Mouse (Mus musculus): Measurements from ENCODE around the gene Clpx. TPM values are rescaled to one million over a fixed set of nuclear protein-coding genes. Genes with fewer than 3 reads are reported as not detected.

The Clpx gene
- total and polyA plus RNA-seq, 3 experiments = 32.4 to 38.8 TPM; not detected in 1

GRCm38 (mm10) chr9:65333958-65334357, 39.9 kb downstream of the Clpx start (continued):
- no peak for TF ChIP-seq UBTF (IDR thresholded peaks at IDR 0.05; ENCODE audit: borderline replicate concordance, insufficient read depth, low read depth, low read length)
- no peak for TF ChIP-seq EP300 (IDR thresholded peaks at IDR 0.05; ENCODE audit: low read depth in 1 of 2, low read length in 2 of 2)
- TF ChIP-seq TAL1 (IDR thresholded peaks at IDR 0.05; ENCODE audit: low read length) = no peak

- no peak for DNase-seq (ENCODE audit: low read depth, low spot score)
- H3K4me3 ChIP-seq (ENCODE audit: control insufficient read depth in 1 of 2, insufficient read depth in 1 of 2, low read depth in 2 of 2, low read length in 2 of 2) = no peak overlapping the region
- H3K27me3 ChIP-seq (ENCODE audit: control insufficient read depth in 1 of 2, insufficient read depth in 2 of 2, low read length in 2 of 2) = no peaks in the 10 kb centered on the region
- no peaks in the 10 kb centered on the region for H3K4me1 ChIP-seq (ENCODE audit: control insufficient read depth in 1 of 2, insufficient read depth in 2 of 2, low read length in 2 of 2)
- H3K79me2 ChIP-seq (ENCODE audit: control insufficient read depth, insufficient read depth, low read length, poor library complexity) = no peaks in the 10 kb centered on the region
- TF ChIP-seq TBP (IDR thresholded peaks at IDR 0.05; ENCODE audit: low read depth, low read length) (no peak), CTCF (IDR thresholded peaks at IDR 0.05 in 2 of 3, conservative IDR thresholded peaks at IDR 0.05 in 1 of 3; ENCODE audit: control insufficient read depth in 1 of 3, insufficient read depth in 1 of 3, low read depth in 2 of 3, low read length in 3 of 3, poor library complexity in 1 of 3, severe bottlenecking in 1 of 3) (no peak), RCOR1 (IDR thresholded peaks at IDR 0.05; ENCODE audit: low read depth, low read length) (no peak), ELF1 (IDR thresholded peaks at IDR 0.05; ENCODE audit: low read depth, low read length) (no peak), POLR2AphosphoS2 (IDR thresholded peaks at IDR 0.05; ENCODE audit: low read length) (no peak), MYC (IDR thresholded peaks at IDR 0.05; ENCODE audit: low read depth, low read length) (no peak), USF2 (IDR thresholded peaks at IDR 0.05; ENCODE audit: borderline replicate concordance in 1 of 2, insufficient read depth in 1 of 2, low read depth in 1 of 2, low read length in 2 of 2) (no peak)
- no peaks in the 10 kb centered on the region for H3K9me3 ChIP-seq (replicated peaks; ENCODE audit: insufficient read depth, low read length)
- no peak overlapping the region for H3K9ac ChIP-seq (ENCODE audit: control insufficient read depth, low read depth, low read length, poor library complexity, severe bottlenecking)
- H3K36me3 ChIP-seq (ENCODE audit: control insufficient read depth in 1 of 2, insufficient read depth in 2 of 2, low read length in 2 of 2) = no peaks in the 10 kb centered on the region
- no peak overlapping the region for H3K27ac ChIP-seq (ENCODE audit: control insufficient read depth, low read depth, low read length)
These were observed 45.1 kb downstream of the Clpx start for GRCm38 (mm10) chr9:65339146-65339545.

- H3K4me3 ChIP-seq (ENCODE audit: control insufficient read depth in 1 of 2, insufficient read depth in 1 of 2, low read depth in 2 of 2, low read length in 2 of 2) = no peak overlapping the region
- no peaks in the 10 kb centered on the region for H3K36me3 ChIP-seq (ENCODE audit: control insufficient read depth in 1 of 2, insufficient read depth in 2 of 2, low read length in 2 of 2)
- TF ChIP-seq HCFC1 (IDR thresholded peaks at IDR 0.05; ENCODE audit: low read depth, low read length) (no peak), CTCF (IDR thresholded peaks at IDR 0.05 in 2 of 3, conservative IDR thresholded peaks at IDR 0.05 in 1 of 3; ENCODE audit: control insufficient read depth in 1 of 3, insufficient read depth in 1 of 3, low read depth in 2 of 3, low read length in 3 of 3, poor library complexity in 1 of 3, severe bottlenecking in 1 of 3) (no peak), NELFE (IDR thresholded peaks at IDR 0.05; ENCODE audit: low read depth, low read length) (no peak), CHD2 (IDR thresholded peaks at IDR 0.05; ENCODE audit: low read length) (no peak), CHD1 (IDR thresholded peaks at IDR 0.05; ENCODE audit: low read depth, low read length) (no peak), JUND (IDR thresholded peaks at IDR 0.05; ENCODE audit: low read depth, low read length) (no peak), MYC (IDR thresholded peaks at IDR 0.05; ENCODE audit: low read depth, low read length) (no peak), TBP (IDR thresholded peaks at IDR 0.05; ENCODE audit: low read depth, low read length) (no peak), GABPA (IDR thresholded peaks at IDR 0.05; ENCODE audit: low read depth, low read length) (no peak), POLR2AphosphoS5 (IDR thresholded peaks at IDR 0.05; ENCODE audit: borderline replicate concordance, low read depth, low read length) (no peak), ZNF384 (IDR thresholded peaks at IDR 0.05; ENCODE audit: low read depth, low read length) (no peak), MYB (IDR thresholded peaks at IDR 0.05; ENCODE audit: low read depth, low read length) (no peak), E2F4 (IDR thresholded peaks at IDR 0.05; ENCODE audit: borderline replicate concordance, low read depth, low read length) (no peak), NRF1 (IDR thresholded peaks at IDR 0.05; ENCODE audit: insufficient read depth, low read depth, low read length, poor library complexity, severe bottlenecking) (no peak), BHLHE40 (IDR thresholded peaks at IDR 0.05; ENCODE audit: borderline replicate concordance, low read depth, low read length) (no peak), ZC3H11A (IDR thresholded peaks at IDR 0.05; ENCODE audit: low read depth, low read length) (no peak)
- H3K9me3 ChIP-seq (replicated peaks; ENCODE audit: insufficient read depth, low read length) = no peaks in the 10 kb centered on the region
- H3K9ac ChIP-seq (ENCODE audit: control insufficient read depth, low read depth, low read length, poor library complexity, severe bottlenecking) = no peak overlapping the region
- H3K27ac ChIP-seq (ENCODE audit: control insufficient read depth, low read depth, low read length) = no peak overlapping the region
- H3K4me1 ChIP-seq (ENCODE audit: control insufficient read depth in 1 of 2, insufficient read depth in 2 of 2, low read length in 2 of 2) = peaks cover 0 to 2% of the 10 kb centered on the region in 2 experiments; a peak in 1 of 4 replicates
- H3K79me2 ChIP-seq (ENCODE audit: control insufficient read depth, insufficient read depth, low read length, poor library complexity) = no peaks in the 10 kb centered on the region
- no peak for DNase-seq (ENCODE audit: low read depth, low spot score)
- no peaks in the 10 kb centered on the region for H3K27me3 ChIP-seq (ENCODE audit: control insufficient read depth in 1 of 2, insufficient read depth in 2 of 2, low read length in 2 of 2)
These were observed 46.4 kb downstream of the Clpx start for GRCm38 (mm10) chr9:65340414-65340813.
